Mouse (Mus musculus): Measurements from ENCODE around the gene Robo2.

Robo2 gene

DNA sequence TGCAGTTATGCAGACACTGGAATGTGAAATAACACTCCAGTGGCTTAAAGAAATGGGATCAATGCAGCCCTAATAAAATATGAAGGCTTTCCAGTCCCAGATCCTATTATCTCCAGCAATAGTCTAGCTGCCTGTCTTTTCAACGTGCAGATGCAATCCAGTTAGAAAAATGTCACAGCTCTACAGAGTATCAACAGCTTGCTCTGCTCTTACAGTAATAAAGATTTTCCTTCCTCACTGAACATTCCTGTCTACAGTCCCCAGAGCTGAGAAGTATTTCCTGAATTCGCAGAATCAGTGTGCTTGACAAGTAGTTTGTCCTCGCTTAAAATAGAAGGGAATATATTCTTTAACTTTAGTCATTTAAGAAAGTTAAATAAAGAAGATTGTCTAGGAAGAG is 533.7 kb downstream of the Robo2 start:
- in situ Hi-C loops (cut with MboI; ENCODE audit: low pct_unique_long_range_greater_than_20kb in 1 of 2, low sequenced_read_pairs in 2 of 2, unreplicated experiment in 1 of 2): no loop called here

DNA sequence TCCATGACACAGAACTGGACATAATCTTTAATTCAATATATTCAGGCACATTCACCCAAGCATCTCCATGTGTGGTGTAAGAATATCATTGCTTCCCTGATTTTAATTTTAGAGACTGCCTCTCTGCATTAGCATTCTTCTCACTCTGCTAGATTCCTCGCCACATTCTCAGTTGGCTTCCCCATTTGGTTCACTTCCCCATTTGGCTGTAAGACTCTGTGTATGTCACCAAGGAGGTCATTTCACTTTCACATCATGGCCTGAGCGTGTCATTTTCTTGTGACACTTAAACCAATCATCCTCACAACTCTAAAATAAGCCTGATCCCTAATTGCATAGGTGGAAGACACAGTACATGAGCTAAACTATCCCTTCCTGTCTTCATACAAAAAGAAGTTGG is 536.6 kb downstream of the Robo2 start:
- in situ Hi-C loops (cut with MboI; ENCODE audit: low pct_unique_long_range_greater_than_20kb in 1 of 2, low sequenced_read_pairs in 2 of 2, unreplicated experiment in 1 of 2): no loop called here

DNA sequence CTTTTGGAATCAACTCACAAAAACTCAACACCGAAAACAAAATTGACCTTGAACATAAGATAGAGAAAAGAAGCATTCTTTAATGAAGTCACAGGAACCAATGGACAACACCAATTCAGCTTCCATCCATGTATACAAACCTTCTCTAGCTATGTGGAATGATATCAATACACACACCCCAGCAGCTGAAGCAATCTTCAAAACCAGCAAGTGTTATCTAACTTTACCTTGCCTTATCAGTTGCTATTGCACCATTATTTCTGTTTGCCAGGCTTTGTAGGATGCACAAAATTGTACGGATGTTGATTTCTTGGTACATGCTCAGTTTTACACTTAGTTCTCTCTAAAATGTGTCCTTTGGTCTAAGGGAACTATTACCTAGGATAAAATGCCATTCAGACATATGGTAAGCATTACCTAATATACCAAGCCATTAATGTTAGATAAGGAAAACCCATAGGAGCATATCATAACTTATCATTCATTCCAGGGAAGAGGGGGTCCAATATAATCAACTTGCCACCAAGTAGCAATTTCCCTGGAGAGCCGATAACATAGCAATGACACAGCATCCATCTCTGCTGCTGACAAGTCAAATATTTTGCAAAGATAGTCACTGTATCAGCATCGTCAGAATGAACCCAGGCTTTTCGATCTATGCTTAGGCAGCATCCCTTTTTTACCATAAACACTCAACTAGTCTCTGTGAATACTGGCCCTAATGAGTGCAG is 537.6 kb downstream of the Robo2 start:
- in situ Hi-C loops (cut with MboI; ENCODE audit: low pct_unique_long_range_greater_than_20kb in 1 of 2, low sequenced_read_pairs in 2 of 2, unreplicated experiment in 1 of 2): no loop called here

DNA sequence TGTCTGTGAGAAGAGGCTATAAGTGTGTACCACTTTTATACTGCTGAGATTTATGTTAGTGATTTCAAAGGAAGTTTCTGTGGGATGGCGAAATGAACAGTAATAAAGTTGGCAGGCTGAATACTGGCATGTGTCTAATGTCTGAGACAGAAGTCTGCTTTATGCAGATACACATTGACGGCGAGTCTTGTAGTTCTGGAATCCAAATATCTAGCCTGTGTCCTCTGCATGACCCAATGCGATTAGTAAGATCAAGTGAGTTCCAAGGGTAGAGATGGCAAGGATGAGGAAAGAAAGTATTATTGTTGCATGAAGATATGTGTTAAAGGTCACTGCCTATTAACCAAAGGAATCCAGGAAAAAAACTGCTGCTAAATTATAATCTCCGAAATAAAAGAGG is 541.3 kb downstream of the Robo2 start:
- in situ Hi-C loops (cut with MboI; ENCODE audit: low pct_unique_long_range_greater_than_20kb in 1 of 2, low sequenced_read_pairs in 2 of 2, unreplicated experiment in 1 of 2): no loop called here

DNA sequence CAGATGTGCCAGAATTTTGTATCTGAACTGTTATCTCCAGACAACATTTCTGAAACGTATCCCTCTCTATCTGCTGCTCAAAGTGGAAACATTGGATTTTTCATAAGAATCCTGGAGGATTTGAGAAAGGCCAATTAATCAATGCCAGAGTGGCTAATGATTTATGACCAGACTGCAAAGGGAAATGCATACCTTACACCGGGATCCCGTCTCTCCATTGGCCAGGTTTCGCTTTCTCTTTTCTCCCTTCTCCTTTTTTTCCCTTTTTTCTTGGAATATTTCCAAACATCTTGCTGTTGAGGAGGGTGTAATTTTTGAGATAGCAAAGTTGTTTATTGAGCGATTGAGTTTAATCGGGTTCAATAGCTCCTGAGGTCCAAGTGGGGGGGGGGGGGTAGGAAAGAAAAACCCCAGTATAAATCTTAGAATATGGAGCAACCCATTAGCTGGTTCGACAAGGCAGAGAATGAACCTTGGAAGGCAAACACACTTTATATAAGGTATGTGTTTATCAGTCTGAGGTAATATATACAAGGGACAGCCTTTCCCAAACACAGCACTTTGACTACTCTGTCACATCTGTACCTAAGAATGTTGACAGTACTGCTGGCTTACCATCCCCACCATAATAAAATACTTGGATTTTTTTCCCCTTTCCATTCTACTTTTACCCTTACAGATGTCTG is 542.0 kb downstream of the Robo2 start:
- in situ Hi-C loops (cut with MboI; ENCODE audit: low pct_unique_long_range_greater_than_20kb in 1 of 2, low sequenced_read_pairs in 2 of 2, unreplicated experiment in 1 of 2): no loop called here

DNA sequence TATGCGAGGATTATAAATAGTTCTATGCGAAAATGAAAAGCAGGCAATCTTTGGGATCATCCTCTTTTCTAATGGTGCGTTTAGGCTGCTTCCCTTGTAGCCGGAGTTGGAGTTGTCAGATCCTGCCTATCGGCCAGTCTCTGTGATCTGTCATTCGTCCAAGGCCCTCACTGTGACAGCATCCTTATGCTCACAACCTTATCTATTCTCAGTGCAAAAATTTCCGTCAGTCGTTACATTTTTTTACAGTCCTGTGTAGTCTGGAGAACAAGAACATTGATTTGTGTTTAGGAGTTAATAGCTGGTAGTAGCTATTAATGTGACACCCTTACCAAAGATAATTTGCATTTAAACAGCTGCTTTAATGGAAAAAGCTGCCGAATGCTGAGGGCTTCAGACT is 547.0 kb downstream of the Robo2 start:
- in situ Hi-C loops (cut with MboI; ENCODE audit: low pct_unique_long_range_greater_than_20kb in 1 of 2, low sequenced_read_pairs in 2 of 2, unreplicated experiment in 1 of 2): no loop called here

DNA sequence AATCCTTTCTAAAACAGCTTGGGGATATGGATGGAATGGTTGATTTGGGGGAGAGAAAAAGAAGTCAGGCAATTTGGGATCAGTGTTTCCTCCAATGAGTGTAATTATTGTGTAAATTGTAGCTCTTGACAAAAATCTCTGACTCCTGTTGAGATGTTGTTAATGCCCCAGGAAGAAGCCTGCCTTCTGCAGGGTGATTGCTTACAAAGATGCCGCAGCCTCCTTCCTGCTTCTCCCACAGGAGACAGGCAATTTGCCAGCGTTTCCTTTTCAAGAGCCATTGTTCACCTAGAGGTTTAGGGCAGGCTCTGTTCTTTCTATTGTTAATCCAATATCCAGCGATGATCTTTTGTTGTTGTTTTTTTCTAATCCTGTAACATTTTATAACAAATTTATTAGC is 547.9 kb downstream of the Robo2 start:
- in situ Hi-C loops (cut with MboI; ENCODE audit: low pct_unique_long_range_greater_than_20kb in 1 of 2, low sequenced_read_pairs in 2 of 2, unreplicated experiment in 1 of 2): no loop called here

DNA sequence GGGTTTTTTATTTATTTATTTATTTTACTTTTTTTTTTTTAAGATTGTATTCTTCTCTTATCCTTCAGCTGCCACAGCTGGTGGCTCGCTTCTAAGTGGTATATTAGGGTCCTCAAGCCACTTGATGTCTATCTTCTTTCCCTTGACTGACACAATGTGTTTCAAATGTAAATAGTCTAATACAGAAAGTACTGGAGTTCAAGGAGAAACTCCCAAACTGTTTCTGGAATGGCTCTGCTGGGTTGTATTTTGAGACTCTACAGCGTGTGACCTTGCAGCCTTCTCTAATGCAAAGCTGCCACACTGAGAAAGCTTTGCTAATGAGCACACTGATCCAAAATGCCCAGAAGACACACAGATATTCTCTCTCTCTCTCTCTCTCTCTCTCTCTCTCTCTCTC is 552.9 kb downstream of the Robo2 start:
- in situ Hi-C loops (cut with MboI; ENCODE audit: low pct_unique_long_range_greater_than_20kb in 1 of 2, low sequenced_read_pairs in 2 of 2, unreplicated experiment in 1 of 2): no loop called here

DNA sequence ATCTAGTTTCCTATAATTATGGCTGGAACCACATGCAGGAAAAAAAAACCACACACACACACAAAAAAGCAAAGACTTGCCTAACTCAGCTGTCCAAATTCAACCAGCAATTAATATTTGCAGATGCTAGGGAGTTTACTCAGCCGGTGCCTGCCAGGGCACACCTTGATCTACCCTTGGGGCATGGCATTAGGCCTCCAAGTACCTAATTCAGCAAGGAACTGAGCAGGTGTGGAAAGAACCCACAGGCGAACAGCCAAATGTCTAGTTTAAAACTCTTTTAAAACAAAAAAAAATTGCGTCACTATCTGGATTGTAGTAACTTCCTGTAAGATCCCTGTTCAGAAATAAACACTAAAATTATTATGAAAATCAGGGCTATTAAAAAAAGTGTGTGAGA is 555.8 kb downstream of the Robo2 start:
- in situ Hi-C loops (cut with MboI; ENCODE audit: low pct_unique_long_range_greater_than_20kb in 1 of 2, low sequenced_read_pairs in 2 of 2, unreplicated experiment in 1 of 2): no loop called here
